Mouse (Mus musculus): ENCODE results near the gene Polr3e.
"Not testable (repeated sequence)": the region's sequence is repeated elsewhere in the genome, so short reads cannot be mapped to it uniquely, and the experiment has no call there.

Polr3e gene

GRCm38 (mm10) chr7:120917592-120918461 is at the start of gene Polr3e:
Polr3e (plus strand) TSS chr7:120917744.
- DNase-seq (ENCODE audit: low spot score) = peak; percentile 100

- no peak for DNase-seq (ENCODE audit: low spot score)
These were observed 47.7 kb upstream of the Polr3e start for GRCm38 (mm10) chr7:120869883-120870282.

- no peak for DNase-seq (ENCODE audit: low spot score)
These were observed 47.0 kb upstream of the Polr3e start for GRCm38 (mm10) chr7:120870431-120871008.

- no peak for DNase-seq (ENCODE audit: low spot score)
These were observed 44.5 kb upstream of the Polr3e start for GRCm38 (mm10) chr7:120873083-120873482.

- no peak for DNase-seq (ENCODE audit: low spot score)
These were observed 43.5 kb upstream of the Polr3e start for GRCm38 (mm10) chr7:120874021-120874420.

DNA sequence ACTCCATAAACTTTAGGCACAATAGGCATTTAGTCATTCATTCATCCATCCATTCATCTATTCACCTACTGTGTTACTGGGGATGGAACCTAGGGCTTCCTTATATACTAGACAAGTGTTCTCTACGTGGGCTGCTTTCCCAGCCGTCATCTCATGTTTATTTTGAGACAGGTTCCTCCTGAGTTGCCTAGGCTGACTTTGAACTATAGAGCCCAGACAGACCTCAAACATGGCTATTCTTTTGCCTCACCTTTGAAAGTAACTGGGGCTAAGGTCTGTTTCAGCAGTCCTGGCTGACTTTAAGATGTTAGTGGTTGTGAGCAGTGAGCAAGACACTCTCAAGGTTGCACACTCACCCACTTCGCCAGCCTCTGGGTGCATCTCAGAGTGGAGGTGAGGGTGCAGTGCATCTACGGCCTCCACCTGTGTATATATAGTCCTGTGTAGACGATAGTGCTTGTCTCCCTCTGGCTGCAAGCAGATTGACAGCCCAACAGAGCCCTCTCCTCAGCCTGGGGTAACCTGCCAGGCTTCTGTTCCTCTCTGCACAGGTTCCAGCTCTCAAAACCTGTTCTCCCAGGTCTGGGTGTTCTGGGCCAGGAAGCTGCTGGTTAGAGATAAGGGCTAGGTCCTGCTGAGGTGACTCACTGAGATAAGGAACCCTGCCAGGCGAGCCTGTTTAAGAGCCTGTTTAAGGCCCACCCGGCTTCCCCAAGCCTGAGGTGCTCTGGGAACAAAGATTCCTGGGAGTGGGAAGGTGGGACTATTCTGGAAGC is 42.6 kb upstream of the Polr3e start:
- no peak for DNase-seq (ENCODE audit: low spot score)

GRCm38 (mm10) chr7:120875540-120876388 is 41.8 kb upstream of the Polr3e start:
- no peak for DNase-seq (ENCODE audit: low spot score)

DNA sequence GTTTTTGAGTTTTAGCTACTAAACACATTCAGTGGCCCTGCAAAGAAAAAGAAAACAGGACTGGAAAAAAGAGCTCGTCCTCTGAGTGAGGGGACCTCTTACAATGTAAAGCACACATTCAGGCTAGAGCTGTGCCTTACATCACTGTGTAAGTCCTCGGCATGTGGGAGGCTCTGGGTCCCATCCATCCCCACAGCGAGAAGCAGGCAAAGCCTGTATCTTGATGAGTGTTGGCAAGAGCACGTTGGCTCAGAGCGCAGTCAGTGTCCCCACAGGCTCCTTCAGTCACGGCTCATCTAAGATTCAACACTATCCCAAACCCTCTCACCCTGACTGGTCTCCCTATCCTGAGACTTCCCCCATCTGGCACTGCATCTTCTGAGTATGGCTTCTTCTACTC is 39.3 kb upstream of the Polr3e start:
- DNase-seq (ENCODE audit: low spot score) = no peak

DNA sequence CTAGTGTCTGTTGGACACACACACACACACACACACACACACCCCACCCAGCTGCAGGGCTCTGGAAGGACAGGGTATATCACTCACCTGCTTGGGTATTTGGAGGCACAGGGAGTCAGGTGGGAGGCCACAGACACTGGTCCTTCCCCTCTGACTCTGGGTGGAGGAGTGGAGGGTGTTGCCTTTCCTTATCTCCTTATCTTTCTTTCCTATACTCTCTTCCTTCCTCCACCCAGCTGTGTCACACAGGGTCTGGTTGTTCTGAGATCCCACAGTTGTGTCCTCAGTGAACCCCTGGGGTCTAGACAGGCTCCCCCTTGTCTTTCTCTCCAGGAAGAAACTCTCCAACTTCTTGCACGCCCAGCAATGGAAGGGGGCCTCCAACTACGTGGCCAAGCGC is 37.6 kb upstream of the Polr3e start:
- DNase-seq (ENCODE audit: low spot score) = no peak

- no peak for DNase-seq (ENCODE audit: low spot score)
These were observed 36.8 kb upstream of the Polr3e start for GRCm38 (mm10) chr7:120880770-120881169.

DNA sequence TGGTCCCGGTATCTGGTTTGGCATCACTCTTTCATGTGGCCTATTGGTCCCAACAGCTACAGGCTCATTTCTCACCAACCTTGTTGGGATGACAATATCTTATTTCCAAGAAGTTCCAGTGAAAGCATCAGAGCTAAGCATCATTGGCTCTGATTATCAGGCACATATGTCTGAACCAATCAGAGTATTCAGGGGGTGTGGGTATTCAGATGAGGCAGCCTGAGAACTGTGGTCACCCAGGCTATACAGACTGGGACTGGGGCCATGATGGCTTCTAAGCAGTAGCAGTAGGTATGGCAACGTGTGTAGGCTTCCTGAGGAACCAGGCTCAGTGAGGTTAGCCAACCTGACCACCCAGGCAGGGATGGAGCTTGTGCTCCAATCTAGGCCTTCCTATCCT is 36.1 kb upstream of the Polr3e start:
- DNase-seq (ENCODE audit: low spot score) = no peak

GRCm38 (mm10) chr7:120882674-120883073 is 34.9 kb upstream of the Polr3e start:
- DNase-seq (ENCODE audit: low spot score) = no peak

GRCm38 (mm10) chr7:120883523-120884290 is 33.8 kb upstream of the Polr3e start:
- DNase-seq (ENCODE audit: low spot score) = no peak

DNA sequence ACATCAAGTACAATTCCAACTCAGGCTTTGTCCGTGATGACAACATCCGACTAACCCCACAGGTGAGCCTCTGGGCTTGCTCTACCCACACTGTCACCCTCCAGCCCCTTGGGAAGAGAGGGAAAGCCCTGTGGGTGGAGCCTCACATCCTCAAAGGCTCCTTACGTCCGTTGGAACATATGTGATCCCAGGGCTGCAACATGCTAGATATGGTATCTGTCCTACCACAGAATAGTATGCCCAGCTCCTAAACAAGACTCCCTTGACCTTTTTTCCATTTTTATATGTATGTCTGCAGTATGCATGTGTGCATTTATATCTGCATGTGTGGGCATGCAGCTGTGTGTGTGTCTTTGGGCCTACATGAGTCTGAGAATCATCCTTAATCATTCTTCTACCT is 32.8 kb upstream of the Polr3e start:
- no peak for DNase-seq (ENCODE audit: low spot score)

DNA sequence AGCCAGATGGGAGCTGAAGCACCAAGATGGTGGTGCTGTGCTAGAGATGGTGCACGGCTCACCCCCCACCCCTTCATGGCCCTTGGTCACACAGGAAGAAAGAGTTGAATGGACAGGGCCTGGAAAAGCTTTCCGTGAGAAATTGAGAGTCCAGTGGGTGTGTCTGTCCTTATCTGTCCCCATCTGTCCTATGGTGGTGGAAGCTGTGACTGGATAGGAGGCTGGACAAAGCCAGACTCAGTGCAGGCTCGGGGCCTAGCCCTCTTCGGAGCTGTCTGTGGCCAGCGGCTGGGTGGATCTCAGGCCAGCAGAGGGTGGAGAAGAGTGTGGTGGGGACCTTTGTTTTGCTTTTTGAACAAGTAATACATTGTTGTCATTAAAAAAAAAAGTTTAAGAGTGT is 24.4 kb upstream of the Polr3e start:
- DNase-seq (ENCODE audit: low spot score) = no peak

DNA sequence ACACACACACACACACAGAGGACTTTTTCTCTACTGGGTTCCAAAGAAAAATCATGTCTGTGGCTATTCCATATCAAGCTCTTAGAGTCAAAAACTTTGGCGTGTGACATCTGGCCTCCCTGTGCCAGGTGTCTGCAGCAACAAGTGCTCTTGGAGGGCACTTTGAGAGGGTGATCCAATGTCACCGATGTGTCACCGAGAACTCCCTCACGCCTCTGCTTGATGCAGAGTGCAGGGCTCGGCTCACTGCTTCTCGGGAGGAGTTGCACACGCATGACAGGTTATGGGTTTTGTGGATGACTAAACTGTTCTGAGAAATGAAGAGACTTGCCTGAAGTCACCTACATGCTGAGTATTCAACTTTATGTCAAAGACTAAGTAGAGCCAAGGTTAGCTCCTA is 20.5 kb upstream of the Polr3e start:
- DNase-seq (ENCODE audit: low spot score) = no peak

DNA sequence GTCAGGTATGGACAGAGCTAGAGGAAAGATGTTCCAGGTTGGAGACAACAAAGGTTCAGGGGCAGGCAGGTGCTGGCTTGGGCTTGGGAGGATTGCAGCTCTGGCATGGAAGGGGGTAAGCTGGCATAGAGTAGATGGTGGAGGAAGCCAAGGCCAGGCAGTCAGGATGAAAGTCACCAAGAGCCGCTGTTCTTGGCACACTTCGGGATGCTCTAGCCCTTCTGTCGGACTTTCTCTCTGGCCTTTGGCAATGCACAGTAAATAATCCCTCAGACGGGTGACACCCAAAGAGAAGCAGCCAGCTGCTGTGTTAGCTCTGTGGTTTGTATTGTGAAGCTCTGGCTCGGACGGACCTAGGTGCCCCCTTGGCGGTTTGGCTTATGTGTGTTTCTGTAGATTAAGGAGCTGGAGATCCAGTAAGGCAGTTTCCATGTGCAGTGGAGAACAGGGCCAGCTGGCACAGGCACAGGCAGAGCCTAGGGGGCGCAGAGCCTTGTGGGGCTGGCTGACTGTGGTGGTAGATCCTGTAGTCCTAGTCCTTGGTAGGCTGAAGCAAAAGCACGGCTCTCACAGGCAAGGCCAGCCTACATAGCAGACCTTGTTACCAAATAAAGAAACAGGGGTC is 19.7 kb upstream of the Polr3e start:
- no peak for DNase-seq (ENCODE audit: low spot score)

- DNase-seq (ENCODE audit: low spot score) = no peak
These were observed 17.4 kb upstream of the Polr3e start for GRCm38 (mm10) chr7:120900191-120900590.

GRCm38 (mm10) chr7:120901701-120902100 is 15.8 kb upstream of the Polr3e start:
- DNase-seq (ENCODE audit: low spot score) = no peak

DNA sequence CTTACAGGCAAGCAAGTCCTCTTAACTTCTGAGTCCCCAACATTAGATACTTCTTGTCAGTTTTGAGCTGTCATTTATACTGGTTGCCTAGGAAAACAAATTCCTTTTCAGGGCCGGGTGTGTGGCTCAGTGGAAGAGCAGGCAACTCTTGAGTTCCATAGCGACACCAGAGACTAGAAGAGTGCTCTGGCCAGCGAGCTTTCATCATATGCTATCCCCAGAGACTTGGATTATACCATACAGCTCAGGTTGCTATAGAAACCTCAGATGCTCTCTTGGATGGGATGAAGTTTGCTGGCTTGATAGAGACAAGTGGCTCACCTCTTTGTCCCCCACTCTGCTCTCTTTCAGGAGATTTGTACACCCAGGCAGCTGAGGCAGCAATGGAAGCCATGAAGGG is 14.6 kb upstream of the Polr3e start:
- no peak for DNase-seq (ENCODE audit: low spot score)

GRCm38 (mm10) chr7:120910172-120910571 is 7.4 kb upstream of the Polr3e start:
- not testable (repeated sequence) for DNase-seq (ENCODE audit: low spot score)

All from layer of hippocampus, adult 11-12 months (tissue).